Mouse (Mus musculus) liver, postnatal 0 days (tissue): ENCODE data around the gene Ncor1. TPM values are rescaled to one million over a fixed set of nuclear protein-coding genes. Genes with fewer than 3 reads are reported as not detected.

Experiments used
- ATAC-seq: fragments of 200-750 bp; cut with Nextera tagmentation; 2 replicates; pipeline ENCODE4 v1.8.0; 2017; ENCODE audit warnings: mild to moderate bottlenecking, moderate library complexity
- DNase-seq: peaks from one replicate; pipeline ENCODE4 v3.0.0-alpha.2; 2016
- H3K27ac ChIP-seq: fragments of 300-500 bp; sonication (generic); 2 replicates; pipeline ENCODE4 v1.5.1; 2014; ENCODE audit warnings: antibody characterized with exemption, moderate library complexity, mild to moderate bottlenecking, low read depth
- H3K27me3 ChIP-seq: fragments of 300-500 bp; sonication (generic); 2 replicates; pipeline ENCODE4 v1.6.1; 2014; ENCODE audit warnings: low read length, control low read depth, mixed read lengths; ENCODE audit not compliant: insufficient read depth
- H3K36me3 ChIP-seq: fragments of 300-500 bp; sonication (generic); replicated peaks from 2 replicates; pipeline ENCODE4 v1.6.1; 2014; ENCODE audit warnings: mild to moderate bottlenecking, control low read depth, low read length, moderate library complexity, mixed read lengths; ENCODE audit not compliant: insufficient read depth
- H3K4me1 ChIP-seq: fragments of 300-500 bp; sonication (generic); 2 replicates; pipeline ENCODE4 v1.6.1; 2014; ENCODE audit warnings: antibody characterized with exemption, mild to moderate bottlenecking, control low read depth; ENCODE audit not compliant: insufficient read depth
- H3K4me2 ChIP-seq: fragments of 300-500 bp; sonication (generic); 2 replicates; pipeline ENCODE4 v1.6.1; 2014; ENCODE audit warnings: low read depth, mild to moderate bottlenecking, low read length, moderate library complexity, mixed read lengths
- H3K4me3 ChIP-seq: fragments of 300-500 bp; sonication (generic); 2 replicates; pipeline ENCODE4 v1.5.1; 2014; ENCODE audit warnings: low read depth, low read length
- H3K9ac ChIP-seq: fragments of 300-500 bp; sonication (generic); replicated peaks from 2 replicates; pipeline ENCODE4 v1.6.1; 2014; ENCODE audit warnings: mild to moderate bottlenecking, moderate library complexity
- H3K9me3 ChIP-seq: fragments of 300-500 bp; sonication (generic); 2 replicates; pipeline ENCODE4 v1.6.1; 2016; ENCODE audit warnings: mild to moderate bottlenecking, control low read depth, low read length, mixed read lengths
- CTCF ChIP-seq: sonication (generic); IDR thresholded peaks from 2 replicates; pipeline ENCODE4 v1.5.1; 2016; ENCODE audit warnings: antibody characterized with exemption, low read depth
- EP300 ChIP-seq: IDR thresholded peaks from 2 replicates; pipeline ENCODE4 v1.6.1; 2016; ENCODE audit warnings: antibody characterized with exemption, low read depth, mild to moderate bottlenecking
- WGBS: fragments of 180-500 bp; shearing (Covaris S2); extraction: QIAGEN DNeasy Blood & Tissue Kit; methylation state at CpG from one replicate; pipeline ENCODE4 v1.1.7; 2014; ENCODE audit not compliant: insufficient replicate concordance; 5-methylcytosine and 5-hydroxymethylcytosine counted together
- polyA plus RNA-seq: library from polyadenylated mRNA; unstranded; fragments of >200 nt; fragmentation: Nextera tagmentation; extraction: Ambion mirVana; gene quantifications from 2 replicates; pipeline ENCODE4 v1.2.1, GENCODE M21; 2015

The Ncor1 gene
- 48.1 and 52.0 TPM in 2 replicates for polyA plus RNA-seq

DNA sequence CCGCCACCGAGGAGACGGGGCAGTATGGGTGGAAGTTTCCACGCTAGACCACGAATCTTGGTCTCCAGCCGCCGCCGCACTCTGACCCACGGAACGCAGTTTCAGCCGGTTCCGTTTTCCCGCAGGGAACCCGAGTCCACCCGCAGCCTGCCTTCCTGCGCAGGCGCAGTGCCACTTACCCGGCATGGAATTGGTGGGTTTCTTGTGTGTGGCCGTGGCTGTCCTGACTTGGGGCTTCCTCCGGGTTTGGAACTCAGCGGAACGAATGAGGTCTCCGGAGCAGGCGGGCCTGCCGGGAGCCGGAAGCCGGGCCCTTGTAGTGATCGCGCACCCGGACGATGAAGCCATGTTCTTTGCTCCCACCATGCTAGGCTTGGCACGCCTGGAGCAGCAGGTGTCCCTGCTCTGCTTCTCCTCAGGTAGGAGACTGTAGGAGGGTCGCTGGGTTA is at the start of gene Ncor1, which contains the start of gene Pigl:
Ncor1 (minus strand) TSS at position 266 of the 449 bp plus-strand sequence.
Pigl (plus strand) TSS at position 185 of the 449 bp plus-strand sequence.
- Histone ChIP-seq H3K4me3 (peak within 1 kb of the TSS; percentile 87), H3K4me1 (peaks cover 13% of the 10 kb centered on the region), H3K27me3 (no peaks in the 10 kb centered on the region), H3K27ac (peak within 1 kb of the TSS; percentile 98), H3K4me2 (peak within 1 kb of the TSS; percentile 92), H3K36me3 (no peaks in the 10 kb centered on the region), H3K9ac (peak within 1 kb of the TSS; percentile 97), H3K9me3 (no peaks in the 10 kb centered on the region)
- under 1% methylated on average over 33 of the region's 33 CpGs for WGBS
- ATAC-seq = peak; percentile 53
- TF ChIP-seq EP300 = no peak
- no peak for TF ChIP-seq CTCF
- peak; percentile 86 for DNase-seq

DNA sequence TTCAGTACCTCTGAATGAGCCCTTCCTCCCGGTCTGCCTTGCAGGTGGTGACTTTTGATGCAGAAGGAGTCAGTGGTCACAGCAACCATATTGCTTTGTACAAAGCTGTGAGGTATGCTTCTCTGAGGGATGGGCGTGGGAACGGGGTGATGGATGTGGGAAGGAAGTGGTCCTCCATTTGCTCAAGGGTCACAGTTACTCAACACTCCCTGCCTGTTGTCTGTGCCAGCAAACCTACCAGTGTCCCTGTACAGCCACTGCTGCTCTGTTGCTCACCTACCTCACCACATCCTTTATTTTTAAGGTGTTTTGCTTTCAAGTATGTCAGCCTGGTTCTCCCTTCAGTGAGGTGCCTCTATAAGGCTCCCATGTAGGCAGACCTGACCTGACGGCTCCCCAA is 49.3 kb upstream of the Ncor1 start:
- Histone ChIP-seq H3K9me3 (no peaks in the 10 kb centered on the region), H3K27ac (no peak overlapping the region), H3K4me1 (no peaks in the 10 kb centered on the region; the same call in 1 of the 2 replicates), H3K36me3 (no peaks in the 10 kb centered on the region), H3K27me3 (no peaks in the 10 kb centered on the region), H3K9ac (no peak overlapping the region), H3K4me3 (no peak overlapping the region), H3K4me2 (no peak overlapping the region)
- DNase-seq = no peak
- no peak for TF ChIP-seq EP300
- 75% methylated on average over 4 of the region's 4 CpGs for WGBS
- no peak for ATAC-seq

DNA sequence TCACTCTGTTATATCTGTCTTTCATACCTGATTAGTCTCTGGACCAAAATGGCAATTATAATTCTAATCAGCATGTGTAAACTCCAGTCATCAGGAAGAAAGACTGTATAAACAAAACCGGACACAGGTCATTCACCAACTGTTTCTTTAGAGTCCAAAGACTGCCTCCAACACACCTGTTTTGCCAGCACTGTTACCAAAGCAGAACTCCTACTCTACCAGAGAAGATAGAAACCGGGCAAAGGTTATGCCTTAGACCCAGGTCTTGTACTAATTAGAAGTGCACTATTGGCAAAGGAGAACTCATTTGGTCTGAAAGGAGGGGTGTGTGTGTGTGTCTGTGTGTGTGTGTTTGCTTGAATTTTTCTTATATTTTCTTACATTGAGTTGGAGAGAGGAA is 42.2 kb upstream of the Ncor1 start:
- H3K27me3 ChIP-seq = no peaks in the 10 kb centered on the region
- H3K9me3 ChIP-seq = no peaks in the 10 kb centered on the region
- WGBS = 72% methylated on average over 2 of the region's 2 CpGs
- ATAC-seq (peak; percentile 45; the same call in 1 of the 2 replicates), DNase-seq (no peak)
- peaks cover 12% of the 10 kb centered on the region for H3K4me1 ChIP-seq
- no peak overlapping the region for H3K4me2 ChIP-seq
- no peak overlapping the region for H3K4me3 ChIP-seq
- H3K9ac ChIP-seq = no peak overlapping the region
- H3K36me3 ChIP-seq = no peaks in the 10 kb centered on the region
- no peak overlapping the region; the same call in 1 of the 2 replicates for H3K27ac ChIP-seq
- TF ChIP-seq CTCF (no peak), EP300 (no peak)

DNA sequence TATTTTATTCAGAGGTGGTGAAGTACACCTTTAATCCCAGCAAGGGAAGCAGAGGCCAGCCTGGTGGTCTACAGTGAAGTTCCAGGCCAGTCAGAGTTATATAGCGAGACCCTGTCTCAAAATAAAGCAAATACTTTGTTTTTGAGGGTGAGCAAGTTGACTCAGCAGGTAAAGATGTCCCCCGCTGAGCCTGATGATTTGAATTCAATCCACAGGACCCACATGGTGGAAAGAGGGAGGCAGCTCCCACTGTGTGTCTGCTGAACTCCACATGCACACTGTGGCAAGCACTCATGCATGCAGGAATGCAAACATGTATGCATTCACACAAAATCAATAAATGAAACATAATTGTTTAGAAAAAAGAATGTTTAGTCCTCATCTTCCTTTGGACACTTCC is 40.5 kb upstream of the Ncor1 start:
- Histone ChIP-seq H3K4me2 (no peak overlapping the region), H3K36me3 (no peaks in the 10 kb centered on the region), H3K27me3 (no peaks in the 10 kb centered on the region), H3K9ac (no peak overlapping the region), H3K9me3 (no peaks in the 10 kb centered on the region), H3K4me3 (no peak overlapping the region), H3K4me1 (peaks cover 23% of the 10 kb centered on the region), H3K27ac (no peak overlapping the region)
- DNase-seq (no peak), ATAC-seq (no peak)
- TF ChIP-seq CTCF (no peak), EP300 (no peak)
- WGBS = 92% methylated on average over 2 of the region's 2 CpGs

DNA sequence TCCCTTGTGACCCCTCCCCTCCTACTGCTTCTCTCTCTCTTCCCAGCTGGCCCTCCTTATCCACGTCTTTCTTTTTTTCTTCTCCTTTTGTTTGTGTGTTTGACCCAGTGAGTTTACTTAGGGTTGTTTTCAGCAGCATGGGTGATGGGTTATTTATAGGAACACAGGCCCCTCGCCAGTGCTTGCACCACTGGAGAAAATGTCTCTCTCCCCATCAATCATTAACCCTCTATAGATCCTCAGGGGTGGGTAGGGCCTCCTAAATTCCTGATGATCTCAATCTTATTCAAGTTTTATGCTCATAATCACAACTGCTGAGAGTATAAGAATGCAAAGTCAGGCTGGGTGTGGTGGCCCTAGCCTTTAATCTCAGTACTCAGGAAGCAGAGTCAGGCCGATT is 38.8 kb upstream of the Ncor1 start:
- Histone ChIP-seq H3K4me3 (no peak overlapping the region), H3K9me3 (no peaks in the 10 kb centered on the region), H3K4me1 (peaks cover 23% of the 10 kb centered on the region), H3K27ac (peak overlapping the region; percentile 39; the same call in 1 of the 2 replicates), H3K4me2 (no peak overlapping the region), H3K9ac (no peak overlapping the region), H3K36me3 (no peaks in the 10 kb centered on the region), H3K27me3 (no peaks in the 10 kb centered on the region)
- TF ChIP-seq EP300 (no peak), CTCF (no peak)
- ATAC-seq (peak; percentile 34; the same call in 1 of the 2 replicates), DNase-seq (no peak)
- 54% methylated on average over 3 of the region's 3 CpGs for WGBS

DNA sequence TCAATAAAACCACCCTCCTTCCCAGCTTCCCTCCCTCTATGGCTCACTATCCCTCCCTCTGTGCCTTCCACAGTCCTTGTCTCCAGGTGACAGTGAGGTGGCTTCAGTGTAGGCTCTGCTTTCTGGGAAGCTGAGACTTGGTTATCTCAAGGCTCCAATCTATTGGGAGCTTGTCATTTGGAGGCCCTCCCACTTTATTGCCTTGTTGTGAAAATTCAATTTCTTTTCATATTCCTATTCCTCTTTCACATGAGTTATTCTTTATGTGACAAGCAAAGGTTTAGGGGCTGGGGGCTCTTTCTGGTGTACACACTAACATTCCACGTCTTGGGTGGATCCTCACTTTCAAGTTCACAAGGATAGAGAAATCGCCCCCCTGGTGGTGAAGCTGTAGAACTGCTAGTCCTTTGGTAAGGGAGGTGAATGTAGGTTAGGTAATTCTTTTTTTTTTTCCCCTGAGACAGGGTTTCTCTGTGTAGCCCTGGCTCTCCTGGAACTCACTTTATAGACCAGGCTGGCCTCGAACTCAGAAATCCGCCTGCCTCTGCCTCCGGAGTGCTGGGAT is 37.9 kb upstream of the Ncor1 start:
- ATAC-seq (no peak), DNase-seq (peak; percentile 60)
- Histone ChIP-seq H3K4me2 (no peak overlapping the region), H3K36me3 (no peaks in the 10 kb centered on the region), H3K9me3 (no peaks in the 10 kb centered on the region), H3K4me1 (peaks cover 23% of the 10 kb centered on the region), H3K27me3 (no peaks in the 10 kb centered on the region), H3K9ac (no peak overlapping the region), H3K4me3 (no peak overlapping the region), H3K27ac (no peak overlapping the region)
- WGBS = 32% methylated on average over 5 of the region's 5 CpGs
- TF ChIP-seq CTCF (peak; percentile 83), EP300 (no peak)
